Mouse (Mus musculus) kidney, embryonic 14.5 days (tissue): ENCODE results near the gene Psma3. TPM values are rescaled to one million over a fixed set of nuclear protein-coding genes. Genes with fewer than 3 reads are reported as not detected.

ENCODE experiments used
- ATAC-seq: fragments of 200-750 bp; cut with Nextera tagmentation; 2 replicates; pipeline ENCODE4 v1.8.0; 2017; ENCODE audit warnings: moderate number of reproducible peaks, mild to moderate bottlenecking, moderate TSS enrichment, moderate library complexity; ENCODE audit not compliant: low FRiP score, low TSS enrichment
- H3K27ac ChIP-seq: fragments of 300-500 bp; sonication (generic); 2 replicates; pipeline ENCODE4 v1.5.1; 2014; ENCODE audit warnings: low read depth, mild to moderate bottlenecking, low read length, moderate library complexity, mixed read lengths
- H3K27me3 ChIP-seq: fragments of 300-500 bp; sonication (generic); 2 replicates; pipeline ENCODE4 v1.6.1; 2014; ENCODE audit warnings: mild to moderate bottlenecking, low read length; ENCODE audit not compliant: control insufficient read depth, insufficient read depth
- H3K36me3 ChIP-seq: fragments of 300-500 bp; sonication (generic); 2 replicates; pipeline ENCODE4 v1.6.1; 2014; ENCODE audit warnings: low read length, mixed read lengths; ENCODE audit not compliant: control insufficient read depth, insufficient read depth
- H3K4me1 ChIP-seq: fragments of 300-500 bp; sonication (generic); 2 replicates; pipeline ENCODE4 v1.6.1; 2014; ENCODE audit warnings: low read length, mixed read lengths; ENCODE audit not compliant: control insufficient read depth, insufficient read depth
- H3K4me2 ChIP-seq: fragments of 300-500 bp; sonication (generic); replicated peaks from 2 replicates; pipeline ENCODE4 v1.6.1; 2014; ENCODE audit warnings: low read depth, mild to moderate bottlenecking, low read length
- H3K4me3 ChIP-seq: fragments of 300-500 bp; sonication (generic); 2 replicates; pipeline ENCODE4 v1.5.1; 2014; ENCODE audit warnings: mild to moderate bottlenecking, low read length
- H3K9ac ChIP-seq: fragments of 300-500 bp; sonication (generic); 2 replicates; pipeline ENCODE4 v1.6.1; 2014; ENCODE audit warnings: low read depth, mild to moderate bottlenecking, low read length, moderate library complexity
- H3K9me3 ChIP-seq: fragments of 300-500 bp; sonication (generic); 2 replicates; pipeline ENCODE4 v1.6.1; 2016; ENCODE audit warnings: low read length; ENCODE audit not compliant: control insufficient read depth
- WGBS: fragments of 180-500 bp; shearing (Covaris S2); extraction: QIAGEN DNeasy Blood & Tissue Kit; methylation state at CpG from one replicate; pipeline ENCODE4 v1.1.7; 2014; 5-methylcytosine and 5-hydroxymethylcytosine counted together
- polyA plus RNA-seq: library from polyadenylated mRNA; unstranded; fragments of >200 nt; fragmentation: Nextera tagmentation; extraction: Ambion mirVana; gene quantifications from 2 replicates; pipeline ENCODE4 v1.2.1, GENCODE M21; 2014

Gene Psma3
- polyA plus RNA-seq, 1 experiment from 2014 or later, result 686 TPM

DNA sequence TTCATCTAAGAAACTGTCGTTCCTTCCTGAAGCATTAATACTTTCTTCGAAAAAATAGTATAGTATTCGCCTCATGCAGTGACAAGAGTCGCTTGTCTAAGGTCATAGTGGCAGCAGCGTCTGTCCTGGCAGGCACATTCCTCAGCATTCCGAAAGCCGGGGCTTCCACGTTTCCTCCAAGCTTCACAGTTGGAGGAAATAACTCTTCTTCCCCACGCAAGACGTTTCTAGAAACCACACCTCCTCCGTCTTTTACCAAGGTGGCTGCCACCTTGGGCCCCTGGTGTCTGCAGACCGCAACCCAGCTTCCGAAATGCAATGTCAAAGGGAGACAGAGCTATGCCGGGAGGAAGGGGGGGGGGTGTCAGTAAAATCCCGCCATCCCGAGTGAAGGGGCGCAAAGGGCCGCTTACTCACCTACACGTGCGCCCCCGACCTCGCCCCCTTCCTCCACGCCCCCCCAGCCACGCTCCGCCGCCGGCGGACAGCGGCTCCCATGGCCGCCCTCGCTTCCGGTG, 40.5 kb downstream of the Psma3 start:
- peaks cover 13% of the 10 kb centered on the region; the same call in 1 of the 2 replicates for H3K4me1 ChIP-seq
- no peaks in the 10 kb centered on the region for H3K27me3 ChIP-seq
- H3K9me3 ChIP-seq, result no peaks in the 10 kb centered on the region
- peak overlapping the region; percentile 69 for H3K4me2 ChIP-seq
- peak overlapping the region; percentile 97 for H3K27ac ChIP-seq
- no peak for ATAC-seq
- peak overlapping the region; percentile 78 for H3K9ac ChIP-seq
- peak overlapping the region; percentile 76 for H3K4me3 ChIP-seq
- H3K36me3 ChIP-seq, result peaks cover 31% of the 10 kb centered on the region
- under 1% methylated on average over 29 of the region's 32 CpGs for WGBS

DNA sequence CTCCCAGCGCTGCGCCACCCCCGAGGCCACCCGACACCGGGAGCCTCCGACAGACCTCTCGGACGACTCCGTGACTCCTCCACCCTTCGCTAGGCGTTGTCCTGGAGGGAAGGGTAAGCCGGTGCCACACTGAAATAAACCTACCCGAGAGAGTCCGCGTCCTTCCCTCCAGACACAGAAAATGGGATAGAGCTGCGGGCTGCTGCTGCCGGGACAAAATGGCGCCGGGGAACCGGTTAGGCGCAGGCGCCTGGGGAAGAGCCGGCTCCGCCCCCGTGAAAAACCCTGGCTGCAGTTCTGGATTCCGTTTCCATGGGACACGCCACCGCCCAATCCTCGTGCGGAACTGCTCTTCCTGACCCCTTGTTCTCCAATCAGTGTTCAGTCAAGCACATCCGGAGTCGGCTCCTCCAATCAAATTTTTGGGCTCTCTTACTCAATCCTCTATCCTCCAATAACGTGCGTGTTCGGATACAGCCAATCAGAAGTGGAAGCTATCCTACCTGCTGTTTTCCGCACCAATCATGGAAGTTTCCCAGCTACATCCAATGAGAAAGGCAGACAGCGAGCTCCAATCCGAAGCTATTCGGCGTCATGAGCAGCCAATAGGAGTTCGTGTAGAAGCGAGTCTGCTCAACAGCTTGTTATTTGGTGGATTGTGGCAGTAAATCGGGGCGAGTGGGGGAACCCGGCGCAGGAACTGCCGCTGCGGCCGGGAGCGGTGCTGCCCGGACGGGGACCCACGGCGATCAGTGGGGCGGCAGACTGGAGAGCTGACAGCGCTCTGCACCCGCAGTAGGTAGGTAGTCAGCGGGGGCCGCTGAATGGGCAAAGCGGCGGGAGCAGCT, 41.2 kb downstream of the Psma3 start, which contains the start of gene Arid4a:
Gene Arid4a (plus strand): TSS at position 628 of the 848 bp plus-strand sequence.
- Histone ChIP-seq H3K4me3 (peak within 1 kb of the TSS; percentile 84), H3K9me3 (no peaks in the 10 kb centered on the region), H3K36me3 (peaks cover 30% of the 10 kb centered on the region), H3K27ac (peak within 1 kb of the TSS; percentile 97), H3K4me1 (peaks cover 13% of the 10 kb centered on the region; the same call in 1 of the 2 replicates), H3K27me3 (no peaks in the 10 kb centered on the region), H3K4me2 (peak within 1 kb of the TSS; percentile 69), H3K9ac (peak within 1 kb of the TSS; percentile 90)
- under 1% methylated on average over 60 of the region's 61 CpGs for WGBS
- peak; percentile 99 for ATAC-seq

DNA sequence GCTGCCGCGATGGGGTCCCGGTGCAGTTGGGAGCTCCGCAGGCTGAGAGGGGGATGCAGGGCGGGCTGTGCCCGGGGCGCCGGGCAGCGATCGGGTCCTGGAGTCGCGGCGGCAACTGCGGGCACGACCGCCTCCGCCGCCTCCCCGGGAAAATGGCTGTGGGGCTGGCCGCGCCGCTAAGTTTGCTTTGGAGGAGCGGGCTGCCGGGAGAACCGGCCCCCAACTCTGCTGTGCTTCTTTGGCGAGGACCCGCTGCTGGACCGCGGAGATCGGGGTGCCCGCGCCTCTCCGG, 41.7 kb downstream of the Psma3 start:
- Histone ChIP-seq H3K27me3 (no peaks in the 10 kb centered on the region), H3K4me2 (peak overlapping the region; percentile 59), H3K4me3 (peak overlapping the region; percentile 84), H3K4me1 (peaks cover 13% of the 10 kb centered on the region; the same call in 1 of the 2 replicates), H3K27ac (peak overlapping the region; percentile 94), H3K36me3 (peaks cover 28% of the 10 kb centered on the region), H3K9me3 (no peaks in the 10 kb centered on the region), H3K9ac (peak overlapping the region; percentile 90)
- WGBS, result 1% methylated on average over 27 of the region's 33 CpGs
- ATAC-seq, result no peak

DNA sequence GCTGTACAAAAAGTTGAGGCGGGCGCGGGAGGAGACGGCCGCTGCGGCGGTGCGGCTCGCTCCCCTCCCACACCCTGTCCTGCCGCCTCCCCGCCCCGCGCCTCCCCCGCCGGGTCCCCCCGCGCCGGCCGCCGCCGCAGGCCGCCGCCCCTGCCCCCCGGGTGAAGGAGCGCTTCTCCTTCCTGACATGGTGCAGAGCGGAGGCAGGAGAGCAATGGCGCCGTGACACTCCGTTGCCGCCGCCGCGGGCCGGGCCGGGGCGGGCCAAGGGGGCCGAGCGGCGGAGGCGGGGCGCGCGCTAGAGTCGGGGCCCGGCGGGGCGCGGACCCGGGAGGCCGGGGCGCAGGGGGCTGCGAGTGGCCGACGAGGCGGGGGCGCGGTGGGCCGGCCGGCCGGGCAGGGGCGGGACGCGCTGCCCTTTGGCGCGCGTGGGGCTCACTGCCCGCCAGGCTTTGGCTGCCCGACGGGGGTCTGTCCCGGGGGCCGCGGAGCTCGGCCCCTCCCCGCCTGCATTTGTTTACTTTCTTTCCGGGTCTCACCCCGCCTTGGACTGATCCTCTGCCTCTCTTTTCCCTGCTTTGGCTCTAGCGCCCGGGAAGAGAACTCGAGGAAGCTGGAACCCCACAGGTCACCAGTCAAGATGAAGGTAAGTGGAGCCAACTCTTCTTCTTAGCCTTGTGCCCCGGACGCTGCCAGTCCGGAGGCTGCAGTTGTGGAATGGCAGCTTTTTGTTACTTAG, 42.3 kb downstream of the Psma3 start:
- ATAC-seq, result peak; percentile 30

DNA sequence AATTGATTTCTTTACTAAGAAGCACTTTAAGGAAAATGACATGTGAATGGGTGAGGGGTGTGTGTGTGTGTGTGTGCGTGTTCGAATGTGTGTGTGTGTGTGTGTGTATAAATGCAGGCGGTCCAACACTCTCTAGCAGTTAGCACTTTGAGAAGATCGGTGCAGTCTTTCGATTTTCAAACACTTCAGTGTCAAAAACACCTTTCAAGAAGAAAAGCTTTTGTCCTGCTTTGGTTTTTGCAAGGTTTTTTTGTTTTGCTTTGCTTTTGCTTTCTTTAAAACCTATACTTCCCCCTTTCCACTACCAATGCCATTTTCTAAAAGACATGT, 42.8 kb downstream of the Psma3 start:
- Histone ChIP-seq H3K4me1 (peaks cover 9% of the 10 kb centered on the region; the same call in 1 of the 2 replicates), H3K9me3 (no peaks in the 10 kb centered on the region), H3K9ac (peak overlapping the region; percentile 90), H3K27me3 (no peaks in the 10 kb centered on the region), H3K27ac (peak overlapping the region; percentile 94; the same call in 1 of the 2 replicates), H3K4me2 (peak overlapping the region; percentile 59), H3K4me3 (peak overlapping the region; percentile 84), H3K36me3 (peaks cover 30% of the 10 kb centered on the region)
- ATAC-seq, result no peak
- 14% methylated on average over 5 of the region's 5 CpGs for WGBS

More for the DNA sequence above, 42.3 kb downstream of the Psma3 start:
- Histone ChIP-seq H3K27me3 (no peaks in the 10 kb centered on the region), H3K9ac (peak overlapping the region; percentile 90), H3K9me3 (no peaks in the 10 kb centered on the region), H3K36me3 (peaks cover 31% of the 10 kb centered on the region), H3K27ac (peak overlapping the region; percentile 94), H3K4me2 (peak overlapping the region; percentile 59), H3K4me3 (peak overlapping the region; percentile 84), H3K4me1 (peaks cover 13% of the 10 kb centered on the region; the same call in 1 of the 2 replicates)
- WGBS, result 1% methylated on average over 36 of the region's 82 CpGs

DNA sequence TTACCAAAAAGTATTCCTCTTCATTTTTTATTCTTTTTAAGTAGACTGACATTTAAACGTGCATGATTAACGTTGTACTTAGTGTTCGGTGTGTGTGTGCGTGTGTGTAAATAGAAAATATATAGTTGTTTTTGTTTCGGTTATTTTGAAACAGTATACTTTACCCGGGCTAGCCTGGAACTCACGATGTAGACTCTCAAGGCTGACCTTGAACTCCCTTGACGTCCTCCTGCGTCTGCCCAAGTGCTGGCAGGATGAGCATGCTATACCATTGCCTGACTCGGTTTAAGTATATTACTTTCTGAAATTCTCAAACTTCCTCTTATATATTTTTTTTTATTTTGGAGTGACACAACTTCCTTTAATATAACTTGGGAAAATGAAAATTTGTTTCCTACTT, 43.4 kb downstream of the Psma3 start:
- Histone ChIP-seq H3K4me1 (peaks cover 8% of the 10 kb centered on the region; the same call in 1 of the 2 replicates), H3K9ac (no peak overlapping the region), H3K4me2 (peak overlapping the region; percentile 59; the same call in 1 of the 2 replicates), H3K27ac (no peak overlapping the region), H3K4me3 (peak overlapping the region; percentile 84; the same call in 1 of the 2 replicates), H3K27me3 (no peaks in the 10 kb centered on the region), H3K9me3 (no peaks in the 10 kb centered on the region), H3K36me3 (peaks cover 32% of the 10 kb centered on the region)
- 65% methylated on average over 10 of the region's 10 CpGs for WGBS
- ATAC-seq, result no peak

DNA sequence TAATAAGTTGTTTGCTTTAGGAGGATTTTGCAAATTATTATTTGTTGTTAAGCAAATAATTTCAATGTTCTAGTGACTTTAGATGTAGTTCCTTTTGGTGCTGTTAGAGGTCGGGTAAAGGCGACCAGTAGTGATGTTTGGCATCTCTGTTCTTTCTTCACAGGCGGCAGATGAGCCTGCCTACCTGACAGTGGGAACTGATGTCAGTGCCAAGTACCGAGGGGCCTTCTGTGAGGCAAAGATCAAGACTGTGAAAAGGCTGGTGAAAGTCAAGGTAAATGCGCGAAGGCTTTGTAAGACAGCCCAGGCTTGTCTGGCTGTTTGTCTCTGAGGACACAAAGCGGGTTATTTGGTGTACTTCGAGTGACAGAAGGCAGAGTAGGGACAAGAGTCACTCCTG, 44.8 kb downstream of the Psma3 start:
- no peak overlapping the region for H3K9ac ChIP-seq
- H3K4me2 ChIP-seq, result no peak overlapping the region
- no peak overlapping the region for H3K4me3 ChIP-seq
- 90% methylated on average over 8 of the region's 8 CpGs for WGBS
- H3K36me3 ChIP-seq, result peaks cover 38% of the 10 kb centered on the region
- no peak for ATAC-seq
- no peaks in the 10 kb centered on the region for H3K9me3 ChIP-seq
- no peaks in the 10 kb centered on the region for H3K27me3 ChIP-seq
- peaks cover 2% of the 10 kb centered on the region; the same call in 1 of the 2 replicates for H3K4me1 ChIP-seq
- no peak overlapping the region for H3K27ac ChIP-seq

DNA sequence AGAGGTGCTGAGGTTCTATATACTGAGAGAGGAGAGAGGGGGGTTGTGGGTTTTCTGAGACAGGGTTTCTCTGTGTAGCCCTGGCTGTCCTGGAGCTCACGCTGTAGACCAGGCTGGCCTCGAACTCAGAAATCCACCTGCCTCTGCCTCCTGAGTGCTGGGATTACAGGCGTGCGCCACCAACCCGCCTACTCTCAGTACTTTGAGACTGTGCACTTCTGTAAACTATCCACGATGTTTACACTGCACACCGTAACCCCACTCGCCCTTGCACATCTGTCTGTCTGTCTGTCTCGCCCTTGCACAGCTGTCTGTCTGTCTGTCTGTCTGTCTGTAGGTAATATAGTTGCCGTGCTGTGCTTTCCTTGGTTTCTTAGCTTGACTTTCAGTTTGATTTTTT, 50.0 kb downstream of the Psma3 start:
- no peak overlapping the region for H3K9ac ChIP-seq
- H3K4me2 ChIP-seq, result no peak overlapping the region
- no peaks in the 10 kb centered on the region for H3K9me3 ChIP-seq
- H3K4me3 ChIP-seq, result no peak overlapping the region
- H3K4me1 ChIP-seq, result no peaks in the 10 kb centered on the region
- H3K27me3 ChIP-seq, result no peaks in the 10 kb centered on the region
- 96% methylated on average over 10 of the region's 10 CpGs for WGBS
- ATAC-seq, result no peak
- H3K27ac ChIP-seq, result no peak overlapping the region
- H3K36me3 ChIP-seq, result peaks cover 71% of the 10 kb centered on the region
